Comparison of ENCODE assay signal across 13 mouse cellular contexts in the genomic region with DNA sequence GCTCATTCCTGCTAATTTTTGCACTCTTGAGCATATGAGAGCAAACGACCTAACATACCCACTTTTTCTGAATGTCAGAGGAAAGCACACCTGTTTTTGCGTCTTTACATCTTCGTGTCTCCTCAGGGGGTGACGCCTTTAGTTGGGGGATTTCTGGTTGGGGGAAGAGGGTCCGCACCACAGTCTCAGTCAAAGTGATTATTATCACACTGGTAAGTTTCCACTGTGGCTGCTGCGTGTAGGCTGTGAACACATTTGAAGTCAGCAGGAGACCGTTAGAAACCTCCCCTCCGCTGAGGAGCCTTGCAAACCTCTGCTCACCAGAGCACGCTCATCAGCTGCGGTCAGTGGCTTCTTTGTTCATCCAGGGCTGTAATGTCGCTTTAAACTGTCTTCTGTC. TPM values are rescaled to one million over a fixed set of nuclear protein-coding genes. Genes with fewer than 3 reads are reported as not detected.
DNase-seq lines count a peak whose midpoint lies in the region; ATAC-seq and TF ChIP-seq lines count a peak whose summit lies in the region.
"Had no signal": no experiment of that assay in that cellular context is flagged by ENCODE, and none has a peak within 500 bp of the region (broad histone marks: within the 10 kb centered on the region; RNA-seq: fewer than 3 reads in every experiment).

No protein-coding gene starts in this region.

- H3K4me1 ChIP-seq in embryonic facial prominence, embryonic 14.5 days (ENCODE audit: control insufficient read depth, insufficient read depth, low read length) = no peaks in the 10 kb centered on the region
- peaks cover 5% of the 10 kb centered on the region for H3K4me1 ChIP-seq in embryonic facial prominence, embryonic 10.5 days
- H3K4me1 ChIP-seq in midbrain, embryonic 10.5 days = peaks cover 6% of the 10 kb centered on the region
- H3K4me1 ChIP-seq in midbrain, embryonic 11.5 days (ENCODE audit: control insufficient read depth, insufficient read depth, low read length) = no peaks in the 10 kb centered on the region; the same call in 1 of the 2 replicates
- peaks cover 6% of the 10 kb centered on the region; the same call in 1 of the 2 replicates for H3K4me1 ChIP-seq in midbrain, embryonic 16.5 days (ENCODE audit: control insufficient read depth, insufficient read depth, low read length)
- no peaks in the 10 kb centered on the region for H3K4me1 ChIP-seq in lung, adult 2 months (ENCODE audit: control insufficient read depth, insufficient read depth, low read length)
- H3K4me1 ChIP-seq: heart, embryonic 10.5 days had no signal

- H3K36me3 ChIP-seq in embryonic facial prominence, embryonic 14.5 days (ENCODE audit: control insufficient read depth, insufficient read depth, low read length) = no peaks in the 10 kb centered on the region
- H3K36me3 ChIP-seq in embryonic facial prominence, embryonic 10.5 days (replicated peaks) = no peaks in the 10 kb centered on the region
- H3K36me3 ChIP-seq in midbrain, embryonic 10.5 days = no peaks in the 10 kb centered on the region
- no peaks in the 10 kb centered on the region for H3K36me3 ChIP-seq in midbrain, embryonic 11.5 days (ENCODE audit: control insufficient read depth, insufficient read depth, low read length)
- no peaks in the 10 kb centered on the region for H3K36me3 ChIP-seq in midbrain, embryonic 16.5 days (ENCODE audit: control insufficient read depth, insufficient read depth, low read length)
- H3K36me3 ChIP-seq: heart, embryonic 10.5 days had no signal

- no peak overlapping the region for H3K27ac ChIP-seq in embryonic facial prominence, embryonic 14.5 days (replicated peaks; ENCODE audit: low read depth, low read length)
- no peak overlapping the region for H3K27ac ChIP-seq in embryonic facial prominence, embryonic 10.5 days (replicated peaks)
- H3K27ac ChIP-seq in midbrain, embryonic 10.5 days (replicated peaks) = no peak overlapping the region
- no peak overlapping the region for H3K27ac ChIP-seq in midbrain, embryonic 11.5 days (ENCODE audit: low read depth, low read length)
- H3K27ac ChIP-seq in midbrain, embryonic 16.5 days (ENCODE audit: low read length) = no peak overlapping the region
- H3K27ac ChIP-seq: heart, embryonic 10.5 days had no signal

- no peak overlapping the region for H3K9ac ChIP-seq in embryonic facial prominence, embryonic 14.5 days (ENCODE audit: low read depth, low read length)
- H3K9ac ChIP-seq in midbrain, embryonic 11.5 days (ENCODE audit: low read length) = no peak overlapping the region
- no peak overlapping the region for H3K9ac ChIP-seq in midbrain, embryonic 16.5 days (ENCODE audit: low read depth, low read length)

- H3K9me3 ChIP-seq in embryonic facial prominence, embryonic 14.5 days (ENCODE audit: control insufficient read depth, low read length) = no peaks in the 10 kb centered on the region
- H3K9me3 ChIP-seq in embryonic facial prominence, embryonic 10.5 days = no peaks in the 10 kb centered on the region
- no peaks in the 10 kb centered on the region for H3K9me3 ChIP-seq in midbrain, embryonic 10.5 days (replicated peaks)
- H3K9me3 ChIP-seq in midbrain, embryonic 11.5 days (ENCODE audit: control insufficient read depth, low read length) = no peaks in the 10 kb centered on the region
- no peaks in the 10 kb centered on the region for H3K9me3 ChIP-seq in midbrain, embryonic 16.5 days (replicated peaks; ENCODE audit: control insufficient read depth, low read length, poor library complexity, severe bottlenecking)
- H3K9me3 ChIP-seq: heart, embryonic 10.5 days had no signal

- ATAC-seq in embryonic facial prominence, embryonic 14.5 days (ENCODE audit: low read depth) = peak; percentile 4; the same call in 1 of the 2 replicates
- no peak for ATAC-seq in midbrain, embryonic 11.5 days (ENCODE audit: low FRiP score)
- ATAC-seq in midbrain, embryonic 16.5 days = no peak

- H3K4me2 ChIP-seq in embryonic facial prominence, embryonic 14.5 days (ENCODE audit: low read depth, low read length) = no peak overlapping the region
- H3K4me2 ChIP-seq in midbrain, embryonic 11.5 days = no peak overlapping the region; the same call in 1 of the 2 replicates
- peak overlapping the region; percentile 18; the same call in 1 of the 2 replicates for H3K4me2 ChIP-seq in midbrain, embryonic 16.5 days (ENCODE audit: low read length)

- WGBS in embryonic facial prominence, embryonic 14.5 days = 44% methylated on average over 11 of the region's 11 CpGs
- WGBS in embryonic facial prominence, embryonic 10.5 days = 40% methylated on average over 11 of the region's 11 CpGs
- WGBS in midbrain, embryonic 10.5 days = 43% methylated on average over 11 of the region's 11 CpGs
- 30% methylated on average over 11 of the region's 11 CpGs for WGBS in midbrain, embryonic 11.5 days
- 23% methylated on average over 11 of the region's 11 CpGs for WGBS in midbrain, embryonic 16.5 days
- WGBS in lung, adult 2 months = 64% methylated on average over 11 of the region's 11 CpGs

- no peak overlapping the region for H3K4me3 ChIP-seq in embryonic facial prominence, embryonic 14.5 days (ENCODE audit: low read depth, low read length)
- no peak overlapping the region for H3K4me3 ChIP-seq in embryonic facial prominence, embryonic 10.5 days
- H3K4me3 ChIP-seq in midbrain, embryonic 10.5 days = no peak overlapping the region
- no peak overlapping the region for H3K4me3 ChIP-seq in midbrain, embryonic 11.5 days (ENCODE audit: low read depth, low read length)
- no peak overlapping the region for H3K4me3 ChIP-seq in midbrain, embryonic 16.5 days (ENCODE audit: low read depth, low read length)
- no peak overlapping the region for H3K4me3 ChIP-seq in lung, adult 2 months (replicated peaks; ENCODE audit: extremely low read depth, low read depth, low read length)
- H3K4me3 ChIP-seq: heart, embryonic 10.5 days had no signal

- H3K27me3 ChIP-seq in embryonic facial prominence, embryonic 14.5 days (replicated peaks; ENCODE audit: control insufficient read depth, insufficient read depth, low read length) = no peaks in the 10 kb centered on the region
- H3K27me3 ChIP-seq in embryonic facial prominence, embryonic 10.5 days (replicated peaks; ENCODE audit: low read depth, poor library complexity, severe bottlenecking) = no peaks in the 10 kb centered on the region
- no peaks in the 10 kb centered on the region for H3K27me3 ChIP-seq in midbrain, embryonic 10.5 days (ENCODE audit: low read depth, poor library complexity, severe bottlenecking)
- no peaks in the 10 kb centered on the region for H3K27me3 ChIP-seq in midbrain, embryonic 11.5 days (ENCODE audit: control insufficient read depth, insufficient read depth, low read length)
- no peaks in the 10 kb centered on the region for H3K27me3 ChIP-seq in midbrain, embryonic 16.5 days (ENCODE audit: control insufficient read depth, insufficient read depth, low read depth, low read length)

- peak; percentile 40 for DNase-seq in embryonic facial prominence, embryonic 14.5 days (ENCODE audit: low spot score)
- no peak for DNase-seq in embryonic facial prominence, embryonic 10.5 days (ENCODE audit: low spot score)
- peak; percentile 19 for DNase-seq in midbrain, embryonic 10.5 days (ENCODE audit: low spot score)
- no peak for DNase-seq in midbrain, embryonic 11.5 days (ENCODE audit: low spot score, missing footprints)
- peak; percentile 68 to 81 for DNase-seq in thymus, postnatal 36 days
- no peak for DNase-seq in lung, adult 2 months
- DNase-seq in urinary bladder, adult 2 months (ENCODE audit: low spot score) = no peak
- DNase-seq: adrenal gland, postnatal 36 days; cerebellum, adult 18-20 months; kidney, postnatal 25 days had no signal

- TF ChIP-seq CTCF in lung, adult 2 months (IDR thresholded peaks at IDR 0.05; ENCODE audit: insufficient read depth, low read length) = no peak

- TF ChIP-seq POLR2A in lung, adult 2 months (IDR thresholded peaks at IDR 0.05; ENCODE audit: borderline replicate concordance, extremely low read depth, low read depth, low read length) = no peak

RNA-seq across cellular contexts. Expression of gene Spag16, which starts 58.1 kb away (rescaled TPM):
- 0.43 and 2.4 TPM in 2 replicates for polyA plus RNA-seq in embryonic facial prominence, embryonic 14.5 days (2014; fragmentation: Nextera tagmentation; extraction: Ambion mirVana)
- 2.0 and 2.2 TPM in 2 replicates for polyA plus RNA-seq in embryonic facial prominence, embryonic 10.5 days (2016; fragmentation: Nextera tagmentation; extraction: Ambion mirVana)
- polyA plus RNA-seq in midbrain, embryonic 10.5 days (2016; fragmentation: Nextera tagmentation; extraction: Ambion mirVana) = 3.0 and 3.3 TPM in 2 replicates
- polyA plus RNA-seq in midbrain, embryonic 11.5 days (2014; fragmentation: Nextera tagmentation; extraction: Ambion mirVana) = 2.6 and 3.7 TPM in 2 replicates
- 2.4 and 2.5 TPM in 2 replicates for polyA plus RNA-seq in midbrain, embryonic 16.5 days (2015; fragmentation: Nextera tagmentation; extraction: Ambion mirVana)
- polyA plus RNA-seq in lung, adult 2 months (2012; rRNA removed) = 2.9 and 4.5 TPM in 2 replicates
- polyA plus RNA-seq in urinary bladder, adult 2 months (2012; rRNA removed) = 0.01 TPM in 1 of 2 replicates, not detected in the other
- polyA plus RNA-seq: liver, embryonic 16.5 days had no signal

Comparison
In these comparisons a context has a peak if more than half of its experiments do, and no peak if none do; other contexts are left out.
1. DNase-seq: peak in embryonic facial prominence, embryonic 14.5 days (single experiment), midbrain, embryonic 10.5 days (single experiment) and thymus, postnatal 36 days (2 of 2); none in embryonic facial prominence, embryonic 10.5 days (single experiment), midbrain, embryonic 11.5 days (single experiment), lung, adult 2 months (single experiment) and urinary bladder, adult 2 months (single experiment).